Mouse (Mus musculus): ENCODE data around the gene A130010J15Rik.

DNA sequence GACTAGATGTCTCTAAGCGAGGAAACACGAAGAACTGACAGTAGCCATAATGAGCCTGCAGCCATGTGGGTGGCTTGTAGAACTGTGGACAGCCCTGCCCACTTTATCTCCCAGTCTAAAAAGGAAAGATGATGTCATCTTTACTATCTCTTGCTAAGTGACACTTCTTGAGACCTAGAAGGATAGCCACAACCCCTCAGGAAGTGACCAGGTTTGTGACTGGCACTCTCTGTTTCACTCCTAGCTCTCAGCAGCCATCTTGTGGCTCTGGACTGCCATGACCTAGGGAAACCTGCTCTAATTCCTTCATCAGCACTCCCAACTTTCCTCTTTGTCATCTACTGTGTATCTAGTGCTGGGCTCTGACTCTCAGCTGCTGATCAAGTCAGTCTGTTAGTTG, 30.5 kb downstream of the A130010J15Rik start:
- TF ChIP-seq EP300 (IDR thresholded peaks at IDR 0.05; ENCODE audit: low read depth) (no peak), CTCF (IDR thresholded peaks at IDR 0.05; ENCODE audit: low read depth) (peak; percentile 48)
